Mouse (Mus musculus): ENCODE measurements at regions not wholly inside any gene's neighbourhood (a gene's known extent, or its start where the extent isn't known, plus 50 kb on each side); places are given as distances from the start of the nearest gene placed in this dataset.
"Not testable (repeated sequence)": the region's sequence is repeated elsewhere in the genome, so short reads cannot be mapped to it uniquely, and the experiment has no call there.

- peak; percentile 3 for DNase-seq
These were observed 641.1 kb upstream of the Nrxn1 start for GRCm38 (mm10) chr17:91733927-91734324.

GRCm38 (mm10) chr17:91733174-91733926 is 640.5 kb upstream of the Nrxn1 start:
- no peak for DNase-seq

- no peak for DNase-seq
These were observed 617.5 kb upstream of the Nrxn1 start for GRCm38 (mm10) chr17:91710412-91710811.

- DNase-seq, result no peak
These were observed 598.2 kb upstream of the Nrxn1 start for GRCm38 (mm10) chr17:91691063-91691462.

- no peak for DNase-seq
These were observed 564.6 kb upstream of the Nrxn1 start for GRCm38 (mm10) chr17:91657449-91657848.

- no peak for DNase-seq
These were observed 564.2 kb upstream of the Nrxn1 start for GRCm38 (mm10) chr17:91657036-91657435.

- no peak for DNase-seq
These were observed 539.0 kb upstream of the Nrxn1 start for GRCm38 (mm10) chr17:91631915-91632314.

- not testable (repeated sequence) for DNase-seq
These were observed 521.3 kb upstream of the Nrxn1 start for GRCm38 (mm10) chr17:91614175-91614574.

GRCm38 (mm10) chr17:91589120-91589519 is 496.2 kb upstream of the Nrxn1 start:
- no peak for DNase-seq

GRCm38 (mm10) chr17:91551058-91551691 is 458.3 kb upstream of the Nrxn1 start:
- not testable (repeated sequence) for DNase-seq

GRCm38 (mm10) chr17:91531488-91531887 is 438.6 kb upstream of the Nrxn1 start:
- no peak for DNase-seq

- no peak for DNase-seq
These were observed 424.4 kb upstream of the Nrxn1 start for GRCm38 (mm10) chr17:91517256-91517655.
